Mouse (Mus musculus): Measurements from ENCODE around the gene Ltbp4. TPM values are rescaled to one million over a fixed set of nuclear protein-coding genes. Genes with fewer than 3 reads are reported as not detected.

Gene Ltbp4
- total RNA-seq, 1 experiment from 2014 or later = not detected

GRCm38 (mm10) chr7:27281717-27282116, 55.8 kb downstream of the Ltbp4 start:
- no peak for ATAC-seq (replicated peaks; ENCODE audit: insufficient number of reproducible peaks, low FRiP score, low TSS enrichment, poor library complexity, severe bottlenecking)

GRCm38 (mm10) chr7:27277191-27277590, 60.3 kb downstream of the Ltbp4 start:
- no peak for ATAC-seq (replicated peaks; ENCODE audit: insufficient number of reproducible peaks, low FRiP score, low TSS enrichment, poor library complexity, severe bottlenecking)

GRCm38 (mm10) chr7:27276021-27276420, 61.5 kb downstream of the Ltbp4 start:
- no peak for ATAC-seq (replicated peaks; ENCODE audit: insufficient number of reproducible peaks, low FRiP score, low TSS enrichment, poor library complexity, severe bottlenecking)

GRCm38 (mm10) chr7:27274916-27275315, 62.6 kb downstream of the Ltbp4 start:
- ATAC-seq (replicated peaks; ENCODE audit: insufficient number of reproducible peaks, low FRiP score, low TSS enrichment, poor library complexity, severe bottlenecking) = no peak

GRCm38 (mm10) chr7:27273739-27274351, 63.6 kb downstream of the Ltbp4 start:
- ATAC-seq (replicated peaks; ENCODE audit: insufficient number of reproducible peaks, low FRiP score, low TSS enrichment, poor library complexity, severe bottlenecking) = no peak

GRCm38 (mm10) chr7:27271423-27271822, 66.1 kb downstream of the Ltbp4 start:
- no peak for ATAC-seq (replicated peaks; ENCODE audit: insufficient number of reproducible peaks, low FRiP score, low TSS enrichment, poor library complexity, severe bottlenecking)

GRCm38 (mm10) chr7:27266515-27267128, 70.9 kb downstream of the Ltbp4 start:
- ATAC-seq (replicated peaks; ENCODE audit: insufficient number of reproducible peaks, low FRiP score, low TSS enrichment, poor library complexity, severe bottlenecking) = no peak

GRCm38 (mm10) chr7:27264761-27265160, 72.7 kb downstream of the Ltbp4 start:
- ATAC-seq (replicated peaks; ENCODE audit: insufficient number of reproducible peaks, low FRiP score, low TSS enrichment, poor library complexity, severe bottlenecking) = no peak

GRCm38 (mm10) chr7:27261888-27262287, 75.6 kb downstream of the Ltbp4 start:
- ATAC-seq (replicated peaks; ENCODE audit: insufficient number of reproducible peaks, low FRiP score, low TSS enrichment, poor library complexity, severe bottlenecking) = no peak

- no peak for ATAC-seq (replicated peaks; ENCODE audit: insufficient number of reproducible peaks, low FRiP score, low TSS enrichment, poor library complexity, severe bottlenecking)
Observed at GRCm38 (mm10) chr7:27260856-27261255, 76.6 kb downstream of the Ltbp4 start.

- ATAC-seq (replicated peaks; ENCODE audit: insufficient number of reproducible peaks, low FRiP score, low TSS enrichment, poor library complexity, severe bottlenecking) = no peak
Observed at GRCm38 (mm10) chr7:27259771-27260170, 77.7 kb downstream of the Ltbp4 start.

GRCm38 (mm10) chr7:27259271-27259721, 78.2 kb downstream of the Ltbp4 start:
- ATAC-seq (replicated peaks; ENCODE audit: insufficient number of reproducible peaks, low FRiP score, low TSS enrichment, poor library complexity, severe bottlenecking) = no peak

GRCm38 (mm10) chr7:27258205-27258899, 79.1 kb downstream of the Ltbp4 start, which contains the start of gene Numbl:
Gene Numbl, plus strand, starts transcription at chr7:27258433.
- ATAC-seq (replicated peaks; ENCODE audit: insufficient number of reproducible peaks, low FRiP score, low TSS enrichment, poor library complexity, severe bottlenecking) = peak; percentile 78

- no peak for ATAC-seq (replicated peaks; ENCODE audit: insufficient number of reproducible peaks, low FRiP score, low TSS enrichment, poor library complexity, severe bottlenecking)
Observed at GRCm38 (mm10) chr7:27257852-27258204, 79.7 kb downstream of the Ltbp4 start.

GRCm38 (mm10) chr7:27257046-27257851, 80.2 kb downstream of the Ltbp4 start:
- ATAC-seq (replicated peaks; ENCODE audit: insufficient number of reproducible peaks, low FRiP score, low TSS enrichment, poor library complexity, severe bottlenecking) = no peak

- no peak for ATAC-seq (replicated peaks; ENCODE audit: insufficient number of reproducible peaks, low FRiP score, low TSS enrichment, poor library complexity, severe bottlenecking)
Observed at GRCm38 (mm10) chr7:27255721-27256120, 81.8 kb downstream of the Ltbp4 start.

Measured in monocyte, adult 5-6 weeks (primary cell).